Comparison of ENCODE assay signal across 21 mouse cellular contexts in the genomic region with DNA sequence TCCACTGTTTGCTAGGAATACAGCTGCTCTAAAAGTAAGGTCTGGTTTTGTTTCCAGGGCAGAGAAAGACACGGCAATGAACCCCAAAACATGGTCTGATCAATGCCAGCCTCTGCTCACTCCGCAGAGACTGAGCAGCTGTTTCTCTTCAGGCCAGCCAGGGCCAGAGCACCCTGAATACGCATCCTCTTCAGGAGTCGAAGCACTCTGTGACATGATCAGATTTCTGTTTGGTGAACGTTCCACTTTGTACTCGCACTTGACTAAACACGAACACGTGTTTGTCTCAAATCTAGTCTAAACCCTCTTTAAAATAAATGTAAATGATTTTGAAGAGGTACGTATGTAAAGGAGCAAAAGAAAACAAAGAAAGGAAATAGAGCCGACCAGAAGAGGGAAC.
DNase-seq lines count a peak whose midpoint lies in the region; ATAC-seq and TF ChIP-seq lines count a peak whose summit lies in the region.
"Had no signal": no experiment of that assay in that cellular context is flagged by ENCODE, and none has a peak within 500 bp of the region (broad histone marks: within the 10 kb centered on the region; RNA-seq: fewer than 3 reads in every experiment).

No protein-coding gene starts in this region.

- H3K27me3 ChIP-seq in kidney, postnatal 0 days (ENCODE audit: insufficient read depth, low read length): no peaks in the 10 kb centered on the region
- no peaks in the 10 kb centered on the region for H3K27me3 ChIP-seq in kidney, embryonic 15.5 days
- no peaks in the 10 kb centered on the region for H3K27me3 ChIP-seq in midbrain, embryonic 11.5 days (ENCODE audit: control insufficient read depth, insufficient read depth, low read length)
- H3K27me3 ChIP-seq in midbrain, embryonic 16.5 days (ENCODE audit: control insufficient read depth, insufficient read depth, low read depth, low read length): no peaks in the 10 kb centered on the region
- no peaks in the 10 kb centered on the region for H3K27me3 ChIP-seq in embryonic facial prominence, embryonic 13.5 days
- H3K27me3 ChIP-seq: embryonic facial prominence, embryonic 15.5 days; forebrain, embryonic 12.5 days had no signal

- no peak overlapping the region for H3K4me3 ChIP-seq in kidney, postnatal 0 days (replicated peaks; ENCODE audit: low read depth, low read length)
- H3K4me3 ChIP-seq in kidney, embryonic 15.5 days (replicated peaks): no peak overlapping the region
- H3K4me3 ChIP-seq in midbrain, embryonic 11.5 days (ENCODE audit: low read depth, low read length): no peak overlapping the region
- no peak overlapping the region for H3K4me3 ChIP-seq in midbrain, embryonic 16.5 days (ENCODE audit: low read depth, low read length)
- H3K4me3 ChIP-seq in embryonic facial prominence, embryonic 13.5 days: no peak overlapping the region
- H3K4me3 ChIP-seq: embryonic facial prominence, embryonic 15.5 days; erythroblast, embryonic 14.5 days; forebrain, embryonic 10.5 days; forebrain, embryonic 12.5 days had no signal

- no peak for ATAC-seq in kidney, postnatal 0 days (replicated peaks; ENCODE audit: low FRiP score, low read depth)
- no peak for ATAC-seq in kidney, embryonic 15.5 days (replicated peaks; ENCODE audit: low FRiP score)
- no peak for ATAC-seq in midbrain, embryonic 11.5 days (ENCODE audit: low FRiP score)
- no peak for ATAC-seq in midbrain, embryonic 16.5 days
- no peak for ATAC-seq in embryonic facial prominence, embryonic 13.5 days (ENCODE audit: insufficient number of reproducible peaks, insufficient read depth, low FRiP score, low TSS enrichment, low read depth)
- ATAC-seq: forebrain, embryonic 14.5 days; forebrain, embryonic 16.5 days had no signal

- TF ChIP-seq CTCF in kidney, postnatal 0 days (IDR thresholded peaks at IDR 0.05; ENCODE audit: low read depth): no peak

- 27% methylated on average over 10 of the region's 10 CpGs for WGBS in kidney, postnatal 0 days
- 29% methylated on average over 10 of the region's 10 CpGs for WGBS in kidney, embryonic 15.5 days
- WGBS in midbrain, embryonic 11.5 days: 76% methylated on average over 10 of the region's 10 CpGs
- 61% methylated on average over 10 of the region's 10 CpGs for WGBS in midbrain, embryonic 16.5 days
- 25% methylated on average over 10 of the region's 10 CpGs for WGBS in embryonic facial prominence, embryonic 13.5 days

- H3K4me1 ChIP-seq in kidney, postnatal 0 days (replicated peaks; ENCODE audit: insufficient read depth, low read length): no peaks in the 10 kb centered on the region
- H3K4me1 ChIP-seq in kidney, embryonic 15.5 days: no peaks in the 10 kb centered on the region
- no peaks in the 10 kb centered on the region for H3K4me1 ChIP-seq in midbrain, embryonic 11.5 days (ENCODE audit: control insufficient read depth, insufficient read depth, low read length)
- H3K4me1 ChIP-seq in midbrain, embryonic 16.5 days (ENCODE audit: control insufficient read depth, insufficient read depth, low read length): no peaks in the 10 kb centered on the region
- H3K4me1 ChIP-seq in embryonic facial prominence, embryonic 13.5 days: peaks cover 19% of the 10 kb centered on the region
- H3K4me1 ChIP-seq: embryonic facial prominence, embryonic 15.5 days; forebrain, embryonic 10.5 days; forebrain, embryonic 12.5 days had no signal

- H3K36me3 ChIP-seq in kidney, postnatal 0 days (ENCODE audit: insufficient read depth, low read length): no peaks in the 10 kb centered on the region
- H3K36me3 ChIP-seq in kidney, embryonic 15.5 days: no peaks in the 10 kb centered on the region
- no peaks in the 10 kb centered on the region for H3K36me3 ChIP-seq in midbrain, embryonic 11.5 days (ENCODE audit: control insufficient read depth, insufficient read depth, low read length)
- no peaks in the 10 kb centered on the region for H3K36me3 ChIP-seq in midbrain, embryonic 16.5 days (ENCODE audit: control insufficient read depth, insufficient read depth, low read length)
- H3K36me3 ChIP-seq in embryonic facial prominence, embryonic 13.5 days: peaks cover 11% of the 10 kb centered on the region
- H3K36me3 ChIP-seq: embryonic facial prominence, embryonic 15.5 days had no signal

- peak; percentile 16 for DNase-seq in kidney, postnatal 0 days (ENCODE audit: low spot score)
- peak; percentile 64 for DNase-seq in midbrain, embryonic 11.5 days (ENCODE audit: low spot score, missing footprints)
- DNase-seq in adrenal gland, postnatal 25 days: no peak
- DNase-seq in retina, embryonic 14.5 days (ENCODE audit: low spot score): no peak
- DNase-seq: adrenal gland, adult 2 months; adrenal gland, postnatal 10 days; adrenal gland, postnatal 36 days; cerebellum, adult 11-12 months; cerebellum, adult 2 months; cerebellum, adult 9-10 months; cerebellum, postnatal 10 days; cerebellum, postnatal 25 days had no signal

- no peaks in the 10 kb centered on the region for H3K9me3 ChIP-seq in kidney, postnatal 0 days (replicated peaks; ENCODE audit: low read length)
- no peaks in the 10 kb centered on the region for H3K9me3 ChIP-seq in kidney, embryonic 15.5 days (replicated peaks)
- H3K9me3 ChIP-seq in midbrain, embryonic 11.5 days (ENCODE audit: control insufficient read depth, low read length): no peaks in the 10 kb centered on the region
- no peaks in the 10 kb centered on the region for H3K9me3 ChIP-seq in midbrain, embryonic 16.5 days (replicated peaks; ENCODE audit: control insufficient read depth, low read length, poor library complexity, severe bottlenecking)
- H3K9me3 ChIP-seq in embryonic facial prominence, embryonic 13.5 days: no peaks in the 10 kb centered on the region
- H3K9me3 ChIP-seq: embryonic facial prominence, embryonic 15.5 days; forebrain, embryonic 10.5 days; forebrain, embryonic 12.5 days had no signal

- no peak overlapping the region for H3K9ac ChIP-seq in kidney, postnatal 0 days (ENCODE audit: low read depth, low read length)
- no peak overlapping the region for H3K9ac ChIP-seq in kidney, embryonic 15.5 days
- no peak overlapping the region for H3K9ac ChIP-seq in midbrain, embryonic 11.5 days (ENCODE audit: low read length)
- H3K9ac ChIP-seq in midbrain, embryonic 16.5 days (ENCODE audit: low read depth, low read length): no peak overlapping the region
- no peak overlapping the region for H3K9ac ChIP-seq in embryonic facial prominence, embryonic 13.5 days
- H3K9ac ChIP-seq: embryonic facial prominence, embryonic 15.5 days; forebrain, embryonic 12.5 days had no signal

- H3K27ac ChIP-seq in kidney, postnatal 0 days: no peak overlapping the region
- H3K27ac ChIP-seq in kidney, embryonic 15.5 days: no peak overlapping the region
- no peak overlapping the region for H3K27ac ChIP-seq in midbrain, embryonic 11.5 days (ENCODE audit: low read depth, low read length)
- H3K27ac ChIP-seq in midbrain, embryonic 16.5 days (ENCODE audit: low read length): no peak overlapping the region
- peak overlapping the region; percentile 41 for H3K27ac ChIP-seq in embryonic facial prominence, embryonic 13.5 days
- H3K27ac ChIP-seq: embryonic facial prominence, embryonic 15.5 days; forebrain, embryonic 10.5 days; forebrain, embryonic 12.5 days had no signal

- H3K4me2 ChIP-seq in kidney, postnatal 0 days (ENCODE audit: low read length): no peak overlapping the region
- no peak overlapping the region for H3K4me2 ChIP-seq in kidney, embryonic 15.5 days
- H3K4me2 ChIP-seq in midbrain, embryonic 11.5 days: no peak overlapping the region
- H3K4me2 ChIP-seq in midbrain, embryonic 16.5 days (ENCODE audit: low read length): no peak overlapping the region
- no peak overlapping the region for H3K4me2 ChIP-seq in embryonic facial prominence, embryonic 13.5 days
- H3K4me2 ChIP-seq: embryonic facial prominence, embryonic 15.5 days; forebrain, embryonic 12.5 days had no signal

Comparison
In these comparisons a context has a peak if more than half of its experiments do, and no peak if none do; other contexts are left out.
1. DNase-seq: peak in kidney, postnatal 0 days (single experiment) and midbrain, embryonic 11.5 days (single experiment); none in adrenal gland, postnatal 25 days (single experiment) and retina, embryonic 14.5 days (single experiment).